Mouse (Mus musculus) liver, embryonic 13.5 days (tissue): Measurements from ENCODE around the gene Ppp1cc. TPM values are rescaled to one million over a fixed set of nuclear protein-coding genes. Genes with fewer than 3 reads are reported as not detected.

Experiments
- ATAC-seq: fragments of 200-750 bp; cut with Nextera tagmentation; 2 replicates; pipeline ENCODE4 v1.8.0; 2017; ENCODE audit warnings: low read depth, mild to moderate bottlenecking, moderate number of reproducible peaks, moderate library complexity
- DNase-seq: peaks from one replicate; pipeline ENCODE4 v3.0.0; 2022
- H3K27ac ChIP-seq: fragments of 300-500 bp; sonication (generic); 2 replicates; pipeline ENCODE4 v1.5.1; 2015; ENCODE audit warnings: moderate library complexity, mild to moderate bottlenecking, inconsistent platforms
- H3K27me3 ChIP-seq: fragments of 300-500 bp; sonication (generic); 2 replicates; pipeline ENCODE4 v1.6.1; 2015; ENCODE audit warnings: mild to moderate bottlenecking, inconsistent platforms
- H3K36me3 ChIP-seq: fragments of 300-500 bp; sonication (generic); 2 replicates; pipeline ENCODE4 v1.6.1; 2015; ENCODE audit warnings: mild to moderate bottlenecking, inconsistent platforms
- H3K4me1 ChIP-seq: fragments of 300-500 bp; sonication (generic); replicated peaks from 2 replicates; pipeline ENCODE4 v1.6.1; 2015; ENCODE audit warnings: inconsistent platforms
- H3K4me2 ChIP-seq: fragments of 300-500 bp; sonication (generic); 2 replicates; pipeline ENCODE4 v1.6.1; 2015; ENCODE audit warnings: inconsistent platforms, mild to moderate bottlenecking, moderate library complexity
- H3K4me3 ChIP-seq: fragments of 300-500 bp; sonication (generic); replicated peaks from 2 replicates; pipeline ENCODE4 v1.5.1; 2015; ENCODE audit warnings: mild to moderate bottlenecking, inconsistent platforms
- H3K9ac ChIP-seq: fragments of 300-500 bp; sonication (generic); 2 replicates; pipeline ENCODE4 v1.6.1; 2015; ENCODE audit warnings: mild to moderate bottlenecking, inconsistent platforms
- H3K9me3 ChIP-seq: fragments of 300-500 bp; sonication (generic); replicated peaks from 2 replicates; pipeline ENCODE4 v1.6.1; 2016; ENCODE audit warnings: inconsistent platforms
- WGBS: fragments of 180-500 bp; shearing (Covaris S2); methylation state at CpG from one replicate; pipeline ENCODE4 v1.1.7; 2015; ENCODE audit not compliant: insufficient replicate concordance; 5-methylcytosine and 5-hydroxymethylcytosine counted together
- polyA plus RNA-seq: library from polyadenylated mRNA; unstranded; fragments of >200 nt; fragmentation: Nextera tagmentation; extraction: Ambion mirVana; gene quantifications from 2 replicates; pipeline ENCODE4 v1.2.1, GENCODE M21; 2015

Gene Ppp1cc
- polyA plus RNA-seq, 1 experiment from 2014 or later = 164 TPM

DNA sequence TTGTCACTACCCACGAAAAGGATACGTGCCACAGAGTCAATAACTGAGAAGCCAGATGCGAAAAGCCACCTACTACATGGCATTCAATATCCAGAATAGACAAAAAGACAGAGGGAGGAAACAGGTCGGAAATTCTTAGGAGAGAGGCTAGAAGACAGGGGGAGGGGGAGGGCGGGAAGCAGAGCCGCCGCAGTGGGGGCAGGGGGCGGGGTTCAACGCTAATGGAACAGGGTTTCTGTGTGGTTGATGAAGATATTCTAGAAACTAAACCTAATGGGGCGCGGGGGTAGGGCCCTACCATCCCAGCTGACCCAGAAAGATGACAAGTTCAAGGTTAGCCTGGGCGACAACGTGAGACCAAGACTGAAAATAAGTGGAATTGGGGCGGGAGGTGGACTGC is 4.1 kb upstream of the Ppp1cc start:
- Histone ChIP-seq H3K36me3 (no peaks in the 10 kb centered on the region), H3K9me3 (no peaks in the 10 kb centered on the region), H3K4me2 (no peak overlapping the region), H3K27me3 (no peaks in the 10 kb centered on the region), H3K9ac (no peak overlapping the region), H3K4me3 (no peak overlapping the region), H3K27ac (no peak overlapping the region; the same call in 1 of the 2 replicates), H3K4me1 (peaks cover 37% of the 10 kb centered on the region)
- DNase-seq = no peak
- no peak for ATAC-seq
- WGBS = 22% methylated on average over 11 of the region's 14 CpGs

DNA sequence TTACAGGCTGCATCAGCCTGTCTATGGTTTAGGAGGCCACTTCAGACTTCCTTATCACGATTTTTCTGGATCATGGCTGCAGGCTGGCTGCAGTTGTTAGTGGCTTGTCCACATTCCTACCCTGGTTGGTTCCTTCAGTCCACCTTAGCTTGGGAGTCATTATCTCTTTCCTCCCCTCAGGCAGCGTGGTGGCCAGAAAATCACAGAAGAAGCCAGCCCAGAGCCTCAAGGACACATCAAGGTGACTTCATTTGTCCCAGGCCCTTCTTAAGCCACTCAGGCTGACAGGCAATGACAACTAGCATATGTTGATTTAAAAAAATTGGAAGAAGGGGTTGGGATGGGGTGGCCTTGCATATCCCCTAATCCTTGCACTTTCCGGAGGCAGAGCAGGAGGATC is 3.3 kb upstream of the Ppp1cc start:
- H3K9me3 ChIP-seq = no peaks in the 10 kb centered on the region
- peaks cover 4% of the 10 kb centered on the region; the same call in 1 of the 2 replicates for H3K36me3 ChIP-seq
- DNase-seq = no peak
- H3K9ac ChIP-seq = no peak overlapping the region
- WGBS = 38% methylated on average over 3 of the region's 3 CpGs
- H3K4me3 ChIP-seq = no peak overlapping the region
- no peaks in the 10 kb centered on the region for H3K27me3 ChIP-seq
- peaks cover 45% of the 10 kb centered on the region for H3K4me1 ChIP-seq
- no peak overlapping the region for H3K4me2 ChIP-seq
- no peak for ATAC-seq
- peak overlapping the region; percentile 48 for H3K27ac ChIP-seq

DNA sequence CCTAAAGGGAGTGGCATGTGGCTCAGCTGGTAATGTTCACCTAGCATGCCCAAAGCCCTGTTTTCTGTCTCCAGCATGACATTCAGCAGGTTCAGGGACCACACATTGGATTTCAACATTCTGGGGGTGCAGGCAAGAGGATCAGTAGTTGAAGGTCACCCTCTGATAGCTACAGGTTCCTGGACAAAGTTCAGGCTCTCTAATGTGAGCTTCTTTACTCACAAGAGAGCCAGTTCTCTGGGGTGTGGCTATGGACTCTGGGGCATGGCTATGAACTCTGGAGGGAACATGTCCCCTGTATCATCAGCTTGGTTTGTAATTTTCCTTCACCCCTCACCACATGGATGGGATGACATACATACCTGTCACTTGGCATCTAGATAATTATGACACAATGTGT is 2.5 kb upstream of the Ppp1cc start:
- Histone ChIP-seq H3K9ac (no peak overlapping the region), H3K4me2 (no peak overlapping the region), H3K27ac (peak overlapping the region; percentile 48), H3K27me3 (no peaks in the 10 kb centered on the region), H3K4me3 (no peak overlapping the region), H3K9me3 (no peaks in the 10 kb centered on the region), H3K4me1 (peaks cover 53% of the 10 kb centered on the region), H3K36me3 (peaks cover 8% of the 10 kb centered on the region)
- DNase-seq = no peak
- ATAC-seq = no peak

DNA sequence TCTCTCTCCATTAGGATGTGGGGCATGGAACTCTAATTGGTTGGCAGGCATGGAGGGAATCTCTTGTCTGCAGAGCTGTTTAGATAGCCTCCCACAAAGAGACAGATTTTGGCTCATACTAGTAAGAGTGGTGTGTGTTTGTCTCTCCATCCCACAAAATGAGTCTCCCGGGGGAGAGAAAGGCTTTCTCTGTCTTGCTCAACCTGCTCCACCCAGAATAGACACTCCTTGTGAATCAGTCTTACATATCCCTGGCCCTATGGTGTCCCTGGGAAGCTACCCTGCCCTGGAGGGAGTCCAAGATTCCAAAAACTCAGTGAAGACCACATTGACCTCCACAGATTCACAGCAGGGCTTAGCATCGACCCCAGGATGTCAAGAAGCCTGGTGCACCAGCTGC is 1.6 kb upstream of the Ppp1cc start:
- H3K4me1 ChIP-seq = peaks cover 62% of the 10 kb centered on the region

DNA sequence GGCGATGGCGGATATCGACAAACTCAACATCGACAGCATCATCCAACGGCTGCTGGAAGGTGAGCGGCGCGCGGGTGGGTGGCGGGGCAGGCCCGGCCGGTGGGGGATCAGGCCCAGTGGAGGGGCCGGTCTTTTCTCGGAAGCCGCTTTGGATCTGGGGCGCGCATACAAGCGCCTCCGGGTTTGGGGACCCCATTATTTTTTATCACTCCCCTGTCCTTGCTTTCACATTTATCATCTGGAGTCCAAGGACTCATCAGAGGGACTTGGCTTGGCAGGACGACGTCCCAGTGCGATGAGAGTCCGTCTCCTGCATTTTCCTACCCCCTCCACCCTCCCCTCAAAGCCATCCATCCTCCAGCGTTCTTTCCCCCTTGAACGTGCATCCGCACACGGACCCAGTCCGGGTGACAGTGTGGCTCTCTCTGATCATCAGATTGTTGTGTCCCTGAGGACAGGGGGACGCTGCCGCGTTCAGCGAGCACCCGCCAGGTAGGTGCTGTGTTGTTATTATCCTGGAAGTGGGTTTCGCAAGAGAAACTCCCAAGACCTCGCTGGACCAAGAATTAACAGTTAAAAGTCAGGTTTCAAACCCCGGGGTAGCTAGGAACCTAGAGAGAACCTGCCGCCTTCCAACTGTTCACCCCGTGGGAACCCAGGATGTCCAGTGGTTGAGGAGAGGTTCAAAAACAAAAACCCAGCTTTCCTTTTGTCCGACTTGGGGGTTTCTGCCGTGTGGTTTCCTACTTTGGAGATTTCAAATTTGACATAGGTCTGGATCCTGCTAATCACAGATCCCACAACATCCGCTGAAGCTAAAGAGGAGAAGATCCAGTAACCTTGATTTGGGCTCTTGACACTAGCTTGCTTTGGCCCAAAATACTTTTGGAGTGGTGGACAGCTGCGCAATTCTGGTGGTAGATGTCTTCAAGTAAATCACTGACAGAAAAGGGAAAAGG is 758 bp downstream of the Ppp1cc start:
- DNase-seq (peak; percentile 18), ATAC-seq (peak; percentile 29; the same call in 1 of the 2 replicates)
- WGBS = 2% methylated on average over 42 of the region's 42 CpGs
- H3K27ac ChIP-seq = peak overlapping the region; percentile 81
- no peaks in the 10 kb centered on the region for H3K27me3 ChIP-seq
- H3K9ac ChIP-seq = peak overlapping the region; percentile 97
- H3K36me3 ChIP-seq = peaks cover 40% of the 10 kb centered on the region
- peak overlapping the region; percentile 91 for H3K4me2 ChIP-seq
- peak overlapping the region; percentile 95 for H3K4me3 ChIP-seq
- no peaks in the 10 kb centered on the region for H3K9me3 ChIP-seq
- H3K4me1 ChIP-seq = peaks cover 83% of the 10 kb centered on the region

More for the DNA sequence above, 1.6 kb upstream of the Ppp1cc start:
- 61% methylated on average over 2 of the region's 2 CpGs for WGBS
- peak overlapping the region; percentile 95; the same call in 1 of the 2 replicates for H3K4me3 ChIP-seq
- ATAC-seq (no peak), DNase-seq (no peak)
- H3K27ac ChIP-seq = peak overlapping the region; percentile 48; the same call in 1 of the 2 replicates
- H3K9ac ChIP-seq = peak overlapping the region; percentile 84; the same call in 1 of the 2 replicates
- peak overlapping the region; percentile 86; the same call in 1 of the 2 replicates for H3K4me2 ChIP-seq
- H3K27me3 ChIP-seq = no peaks in the 10 kb centered on the region
- H3K36me3 ChIP-seq = peaks cover 17% of the 10 kb centered on the region
- H3K9me3 ChIP-seq = no peaks in the 10 kb centered on the region

DNA sequence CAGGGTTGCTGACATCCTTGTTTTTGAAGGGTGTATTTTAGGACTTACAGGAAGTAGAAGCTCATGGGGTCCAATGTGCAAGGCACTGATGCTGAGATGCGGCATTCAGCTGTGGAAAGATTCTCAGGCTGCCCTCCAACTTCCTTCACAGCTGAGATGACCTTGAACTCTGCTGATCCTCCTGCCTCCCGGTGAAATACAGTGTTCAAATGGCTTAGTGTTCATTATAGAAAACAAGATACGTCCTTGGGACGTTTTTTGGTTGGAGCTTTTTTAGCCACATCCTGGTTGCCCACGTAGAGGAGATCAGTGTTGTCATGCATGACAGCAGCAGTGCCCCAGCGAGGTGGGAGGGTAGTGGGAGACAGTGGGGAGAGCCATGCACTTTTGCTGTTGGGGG is 5.1 kb downstream of the Ppp1cc start:
- peaks cover 84% of the 10 kb centered on the region for H3K36me3 ChIP-seq
- peak overlapping the region; percentile 13; the same call in 1 of the 2 replicates for H3K4me2 ChIP-seq
- DNase-seq (no peak), ATAC-seq (no peak)
- H3K4me1 ChIP-seq = peaks cover 81% of the 10 kb centered on the region
- peak overlapping the region; percentile 38 for H3K9ac ChIP-seq
- H3K27ac ChIP-seq = 0 out of 2 replicates have a peak overlapping the region, but pooled peaks have one; percentile 16
- H3K9me3 ChIP-seq = no peaks in the 10 kb centered on the region
- 0 out of 2 replicates have a peak overlapping the region, but pooled peaks have one; percentile 4 for H3K4me3 ChIP-seq
- no peaks in the 10 kb centered on the region for H3K27me3 ChIP-seq
- 51% methylated on average over 6 of the region's 6 CpGs for WGBS

DNA sequence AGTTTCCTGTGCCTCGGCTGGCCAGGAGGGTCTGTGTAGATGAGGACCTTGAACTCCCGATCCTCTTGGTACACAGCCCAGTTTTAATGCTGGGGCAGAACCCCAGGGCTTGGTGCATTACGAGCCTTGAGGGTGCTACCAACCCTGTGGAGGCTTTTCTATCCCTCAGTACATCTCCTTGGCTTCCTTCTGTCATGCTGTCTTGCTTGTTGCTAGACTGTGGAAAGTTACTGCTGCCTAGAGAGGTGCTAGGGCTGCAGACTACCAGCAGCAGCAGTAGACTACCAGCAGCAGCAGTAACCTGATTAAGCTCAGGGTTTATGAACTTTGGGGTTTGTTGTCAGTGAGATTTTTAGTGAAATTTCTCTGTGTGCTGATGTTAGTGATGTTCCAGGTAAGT is 5.9 kb downstream of the Ppp1cc start:
- peaks cover 92% of the 10 kb centered on the region for H3K36me3 ChIP-seq
- H3K4me2 ChIP-seq = no peak overlapping the region
- no peak overlapping the region for H3K27ac ChIP-seq
- ATAC-seq (no peak), DNase-seq (no peak)
- no peaks in the 10 kb centered on the region for H3K27me3 ChIP-seq
- 71% methylated on average over 3 of the region's 3 CpGs for WGBS
- H3K9me3 ChIP-seq = no peaks in the 10 kb centered on the region
- H3K4me3 ChIP-seq = no peak overlapping the region
- H3K9ac ChIP-seq = peak overlapping the region; percentile 6; the same call in 1 of the 2 replicates
- H3K4me1 ChIP-seq = peaks cover 80% of the 10 kb centered on the region

DNA sequence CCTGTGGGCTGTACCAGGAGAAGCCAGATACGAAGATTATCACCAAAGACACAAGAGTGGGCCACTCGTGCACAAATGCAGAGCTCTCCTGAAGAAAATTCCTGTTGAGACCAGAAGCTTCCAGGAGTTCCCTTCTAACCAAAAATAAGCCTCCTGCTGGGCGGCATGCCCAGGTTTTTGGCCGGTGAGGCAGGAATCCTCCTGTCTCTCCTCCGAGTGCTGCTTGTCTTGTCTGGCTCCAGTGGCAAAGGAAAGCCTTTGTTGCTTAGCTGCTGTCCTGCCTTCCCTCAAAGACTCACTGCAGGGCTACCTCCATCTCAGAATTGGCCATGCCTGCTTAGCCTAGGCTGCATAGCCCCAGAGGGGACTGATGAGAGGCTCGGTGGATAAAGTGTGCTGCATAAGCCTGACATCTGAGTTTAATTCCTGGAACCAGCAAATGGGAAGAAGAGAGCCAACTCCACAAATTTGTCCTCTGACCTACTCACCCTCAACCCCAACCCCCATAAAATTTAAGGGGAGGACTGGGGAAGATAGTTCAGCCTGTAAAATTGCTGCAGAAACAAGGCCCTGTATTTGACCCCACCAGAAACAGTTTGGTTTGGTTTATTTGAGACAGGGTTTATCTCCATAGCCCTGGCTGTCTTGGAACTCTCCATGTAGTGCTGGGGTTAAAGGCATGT is 7.3 kb downstream of the Ppp1cc start:
- Histone ChIP-seq H3K4me3 (no peak overlapping the region), H3K27me3 (no peaks in the 10 kb centered on the region), H3K27ac (no peak overlapping the region), H3K9ac (0 out of 2 replicates have a peak overlapping the region, but pooled peaks have one; percentile 12), H3K9me3 (no peaks in the 10 kb centered on the region), H3K36me3 (peaks cover 100% of the 10 kb centered on the region), H3K4me2 (no peak overlapping the region), H3K4me1 (peaks cover 66% of the 10 kb centered on the region)
- 72% methylated on average over 6 of the region's 6 CpGs for WGBS
- no peak for ATAC-seq
- no peak for DNase-seq

DNA sequence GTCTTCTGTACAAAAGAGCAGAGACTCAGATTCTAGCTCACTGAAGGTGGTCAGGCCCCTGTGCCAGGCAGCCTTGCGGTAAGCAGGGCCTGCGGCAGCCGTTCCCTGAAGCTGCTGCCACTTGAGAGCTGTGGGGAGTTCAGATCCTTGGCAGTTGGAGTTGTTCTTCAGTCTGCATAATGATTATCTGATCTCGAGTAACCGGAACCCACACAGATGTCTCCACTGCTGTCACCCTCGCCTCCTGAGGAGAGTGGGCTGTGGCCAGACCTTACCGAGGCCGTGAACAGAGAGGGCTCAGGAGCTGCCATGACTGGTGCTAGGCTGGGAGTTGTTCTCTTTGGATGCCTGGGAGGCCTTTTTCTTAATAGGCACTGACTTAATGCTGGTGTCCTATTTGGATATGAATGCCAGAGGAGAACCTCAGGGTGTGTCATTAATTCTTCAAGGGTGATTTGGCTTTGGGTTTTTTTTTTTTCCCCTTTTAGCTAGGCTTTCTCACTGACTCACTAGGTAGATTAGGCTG is 8.6 kb downstream of the Ppp1cc start:
- ATAC-seq (no peak), DNase-seq (no peak)
- H3K27me3 ChIP-seq = no peaks in the 10 kb centered on the region
- H3K36me3 ChIP-seq = peaks cover 100% of the 10 kb centered on the region
- H3K4me3 ChIP-seq = no peak overlapping the region
- peaks cover 53% of the 10 kb centered on the region for H3K4me1 ChIP-seq
- WGBS = 44% methylated on average over 8 of the region's 8 CpGs
- H3K9ac ChIP-seq = no peak overlapping the region
- no peaks in the 10 kb centered on the region for H3K9me3 ChIP-seq
- H3K27ac ChIP-seq = no peak overlapping the region
- no peak overlapping the region for H3K4me2 ChIP-seq

DNA sequence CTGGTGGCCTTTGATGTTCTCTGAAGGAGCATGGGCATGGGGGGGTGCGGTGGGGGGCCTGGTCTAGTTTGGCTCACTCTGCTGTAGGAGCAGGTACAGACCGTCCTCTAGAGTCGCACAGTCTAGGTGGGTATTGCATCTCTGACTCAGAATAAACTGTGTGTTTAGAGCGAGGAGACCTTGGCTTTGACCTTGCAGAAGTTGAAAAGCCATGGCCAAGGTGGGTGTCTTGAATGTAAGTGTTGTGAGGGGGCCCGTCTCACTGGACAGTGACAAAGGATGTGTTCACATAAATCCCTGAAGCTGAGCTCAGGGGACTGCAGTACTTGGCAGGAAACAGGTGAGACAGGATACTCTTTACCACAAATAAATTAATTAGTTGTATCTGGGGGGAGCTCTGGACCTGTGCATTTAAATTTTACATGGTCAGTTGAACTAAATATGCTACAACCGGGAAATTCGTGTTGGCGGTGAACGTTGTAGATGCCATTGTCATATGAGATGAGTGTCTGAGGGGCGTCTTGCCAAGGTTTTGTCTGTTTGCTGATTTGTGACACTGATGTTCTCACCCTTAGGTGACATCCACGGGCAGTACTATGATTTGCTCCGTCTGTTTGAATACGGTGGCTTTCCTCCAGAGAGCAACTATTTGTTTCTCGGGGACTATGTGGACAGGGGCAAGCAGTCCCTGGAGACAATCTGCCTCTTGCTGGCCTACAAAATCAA is 10.4 kb downstream of the Ppp1cc start:
- Histone ChIP-seq H3K36me3 (peaks cover 100% of the 10 kb centered on the region), H3K4me3 (no peak overlapping the region), H3K4me2 (no peak overlapping the region), H3K4me1 (peaks cover 35% of the 10 kb centered on the region), H3K9ac (no peak overlapping the region), H3K27me3 (no peaks in the 10 kb centered on the region), H3K9me3 (no peaks in the 10 kb centered on the region), H3K27ac (no peak overlapping the region)
- ATAC-seq (no peak), DNase-seq (no peak)
- 85% methylated on average over 14 of the region's 14 CpGs for WGBS
